Mouse (Mus musculus) c-Kit-positive CD71-positive TER-119-positive erythroid progenitor cells, embryonic 14.5 days (primary cell): Measurements from ENCODE around the gene Mrc1.
"Not testable (repeated sequence)": the region's sequence is repeated elsewhere in the genome, so short reads cannot be mapped to it uniquely, and the experiment has no call there.

Experiments used
- DNase-seq: peaks from one replicate; pipeline ENCODE4 v3.0.0-alpha.2; 2013; ENCODE audit warnings: low spot score

Mrc1 gene

DNA sequence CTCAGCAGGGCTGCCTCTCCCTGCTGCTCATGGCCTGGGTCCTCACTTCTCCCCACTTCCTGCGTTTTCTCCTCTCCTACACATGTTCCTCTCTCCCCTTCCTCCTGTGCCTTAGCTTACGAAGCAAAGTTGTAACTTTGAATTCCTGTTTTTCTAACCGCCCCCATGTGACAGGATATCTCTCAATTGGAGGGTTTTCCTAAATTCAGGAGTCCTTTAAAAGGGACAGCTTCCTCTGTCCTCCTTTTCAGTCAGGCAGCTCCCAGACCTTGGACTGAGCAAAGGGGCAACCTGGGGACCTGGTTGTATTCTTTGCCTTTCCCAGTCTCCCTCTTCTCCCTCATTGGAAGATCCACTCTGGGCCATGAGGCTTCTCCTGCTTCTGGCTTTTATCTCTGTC is at the start of gene Mrc1:
Gene Mrc1 (plus strand): TSS at position 244 of the 400 bp plus-strand sequence.
- no peak for DNase-seq

DNA sequence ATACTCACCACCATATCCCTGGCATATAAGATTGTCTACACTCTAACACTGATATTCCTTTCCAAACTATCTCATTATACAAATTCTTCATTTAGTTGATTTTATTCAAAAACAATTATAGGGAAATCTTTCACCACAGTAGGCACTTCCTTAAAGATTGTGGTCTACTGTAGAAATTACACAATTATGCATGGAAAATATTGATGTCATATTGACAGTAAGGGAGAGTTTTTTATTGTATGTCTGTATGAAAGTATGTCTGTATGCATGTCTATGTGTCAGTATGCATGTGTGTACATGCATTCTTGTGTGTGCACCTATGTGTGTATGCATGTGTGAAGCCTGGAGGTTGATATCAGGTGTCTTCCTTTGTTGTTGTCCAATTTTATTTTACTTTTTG is 44.8 kb upstream of the Mrc1 start:
- no peak for DNase-seq

DNA sequence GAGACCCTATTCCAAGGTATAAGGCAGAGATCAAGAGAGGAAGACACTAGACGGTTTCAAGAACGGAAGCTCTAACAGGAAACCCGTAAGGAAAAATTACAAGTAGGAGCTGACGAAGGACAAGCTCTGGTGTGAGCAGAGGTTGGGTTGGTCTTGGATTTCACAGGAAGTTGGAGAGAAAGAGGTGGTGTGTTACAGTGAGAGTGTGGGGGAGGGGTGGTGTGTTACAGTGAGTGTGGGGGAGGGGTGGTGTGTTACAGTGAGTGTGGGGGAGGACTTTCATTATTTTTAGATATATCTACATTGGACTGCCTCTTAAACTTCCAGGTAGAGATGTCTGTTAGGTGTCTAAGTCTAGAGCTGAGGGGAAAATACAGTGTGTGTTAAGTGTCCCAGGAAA is 38.5 kb upstream of the Mrc1 start:
- no peak for DNase-seq

DNA sequence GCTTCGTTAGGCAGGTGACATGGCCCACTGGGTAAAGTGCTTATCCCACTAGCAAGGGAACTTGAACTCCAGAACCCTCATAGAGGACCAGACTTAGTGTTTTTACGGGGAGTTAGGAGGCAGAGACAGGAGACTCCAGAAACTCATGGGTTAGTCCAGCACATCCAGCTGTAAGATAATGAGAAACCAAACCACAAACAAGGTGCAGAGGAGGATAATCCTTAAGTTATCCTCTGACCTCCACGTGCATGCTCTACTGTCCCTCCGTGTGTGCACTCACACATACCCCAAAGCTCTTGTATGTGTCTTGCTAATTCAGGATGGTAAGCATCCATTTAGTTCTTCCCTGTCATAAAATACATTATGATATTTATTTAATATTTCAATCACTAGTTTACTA is 37.6 kb upstream of the Mrc1 start:
- no peak for DNase-seq

DNA sequence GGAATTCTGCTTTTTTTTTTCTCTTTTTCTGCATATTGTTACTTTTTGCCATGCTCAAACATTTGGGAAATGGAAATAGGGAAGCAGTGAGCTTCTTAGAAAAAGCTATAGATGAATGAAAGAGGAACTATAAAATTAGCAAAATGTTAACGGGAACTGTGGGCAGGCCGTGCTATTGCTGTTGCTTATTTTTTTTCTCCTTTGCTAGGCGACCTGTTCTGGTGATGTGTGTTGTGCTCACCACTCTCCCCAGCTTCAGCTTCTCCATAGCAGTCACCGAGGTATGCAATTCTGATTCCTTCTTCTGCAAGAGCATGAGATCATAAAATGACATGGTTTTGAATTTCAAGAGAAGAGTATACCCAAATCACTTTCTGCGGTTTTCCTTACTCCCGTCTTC is 37.1 kb upstream of the Mrc1 start:
- DNase-seq, result no peak

DNA sequence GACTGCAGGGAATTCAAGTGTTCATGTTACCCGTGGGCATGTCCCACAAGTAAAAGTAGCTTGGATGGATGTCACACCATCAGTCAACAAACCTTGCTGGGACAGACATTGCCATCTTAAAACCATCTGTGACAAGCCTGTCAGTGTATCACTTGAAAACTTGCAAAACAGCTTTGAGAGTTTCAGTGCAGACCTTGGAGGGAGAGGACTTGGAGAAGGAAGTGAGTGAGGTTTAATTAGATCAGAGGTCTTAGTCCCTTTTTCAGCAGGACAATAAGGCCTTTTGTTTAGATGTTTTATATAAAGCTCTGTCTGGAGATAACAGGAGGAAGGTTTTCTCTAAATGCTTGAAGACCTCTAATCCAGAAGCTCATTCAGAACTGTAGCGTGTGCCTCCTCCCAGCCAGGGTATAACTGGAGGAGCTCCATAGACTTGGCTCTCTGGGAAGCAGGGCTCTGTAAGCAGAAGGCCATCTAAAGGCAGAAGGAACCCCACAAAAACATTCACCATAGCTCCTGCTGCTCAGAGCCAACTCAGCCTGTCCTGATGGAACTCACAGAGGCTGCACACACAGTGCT is 30.8 kb upstream of the Mrc1 start:
- DNase-seq, result not testable (repeated sequence)

DNA sequence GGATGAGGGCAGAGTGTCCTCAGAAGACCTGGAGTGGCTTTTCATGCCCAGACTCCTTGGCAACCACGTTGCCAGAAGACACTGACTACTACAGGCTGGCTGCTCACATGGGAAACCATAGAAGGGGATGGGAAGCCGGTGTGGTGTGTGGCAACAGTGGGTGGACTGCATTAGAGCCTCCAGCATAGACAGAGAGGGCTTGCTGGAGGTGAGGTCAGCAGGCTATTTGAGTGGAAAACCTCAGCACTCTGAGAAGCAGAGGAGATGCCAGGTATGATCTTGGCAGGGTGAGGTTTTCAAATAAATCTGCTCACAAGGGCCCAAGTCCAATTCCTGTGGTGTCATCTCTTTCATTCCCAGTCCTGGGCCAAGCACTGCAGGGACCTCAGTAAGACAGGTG is 29.6 kb upstream of the Mrc1 start:
- DNase-seq, result no peak

DNA sequence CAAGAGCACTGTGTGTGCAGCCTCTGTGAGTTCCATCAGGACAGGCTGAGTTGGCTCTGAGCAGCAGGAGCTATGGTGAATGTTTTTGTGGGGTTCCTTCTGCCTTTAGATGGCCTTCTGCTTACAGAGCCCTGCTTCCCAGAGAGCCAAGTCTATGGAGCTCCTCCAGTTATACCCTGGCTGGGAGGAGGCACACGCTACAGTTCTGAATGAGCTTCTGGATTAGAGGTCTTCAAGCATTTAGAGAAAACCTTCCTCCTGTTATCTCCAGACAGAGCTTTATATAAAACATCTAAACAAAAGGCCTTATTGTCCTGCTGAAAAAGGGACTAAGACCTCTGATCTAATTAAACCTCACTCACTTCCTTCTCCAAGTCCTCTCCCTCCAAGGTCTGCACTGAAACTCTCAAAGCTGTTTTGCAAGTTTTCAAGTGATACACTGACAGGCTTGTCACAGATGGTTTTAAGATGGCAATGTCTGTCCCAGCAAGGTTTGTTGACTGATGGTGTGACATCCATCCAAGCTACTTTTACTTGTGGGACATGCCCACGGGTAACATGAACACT is 28.2 kb upstream of the Mrc1 start:
- not testable (repeated sequence) for DNase-seq

DNA sequence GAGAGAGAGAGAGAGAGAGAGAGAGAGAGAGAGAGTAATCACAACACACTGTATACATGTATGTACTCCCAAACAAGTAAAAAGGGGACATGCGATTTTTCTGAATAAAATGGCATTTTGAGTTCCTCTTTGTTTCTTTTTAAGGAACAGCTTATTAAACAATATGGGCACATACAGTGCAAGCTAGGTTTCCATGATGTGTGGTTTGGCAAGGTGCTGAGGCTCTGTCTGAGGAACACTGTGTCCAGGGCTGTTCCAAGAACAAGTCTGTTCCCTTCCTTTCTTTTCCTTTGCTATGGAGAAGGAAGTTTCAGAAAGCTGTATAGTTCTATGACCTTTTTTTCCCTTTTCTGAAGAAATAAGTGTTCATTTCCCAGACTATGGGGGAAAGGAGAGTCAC is 24.9 kb upstream of the Mrc1 start:
- no peak for DNase-seq

DNA sequence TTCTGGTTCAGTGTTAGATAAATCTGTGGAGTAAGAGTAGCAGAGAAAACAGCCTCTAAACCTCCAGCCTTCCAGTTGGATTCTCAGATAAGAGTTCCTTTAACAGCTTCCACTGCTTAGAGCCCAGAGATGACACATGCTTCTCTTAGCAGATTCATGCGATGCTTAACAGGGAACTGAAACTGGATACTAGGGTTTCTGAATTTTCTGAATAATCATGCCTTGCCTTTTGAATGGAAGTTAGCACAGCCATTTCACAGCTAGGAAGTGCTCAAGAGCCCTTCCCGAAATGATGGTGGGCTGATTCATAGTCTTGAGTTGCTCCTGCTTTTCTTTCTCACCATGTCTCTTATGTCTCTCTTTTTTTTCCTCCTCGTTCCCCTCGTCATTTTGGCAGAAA is 22.4 kb upstream of the Mrc1 start:
- DNase-seq, result no peak

DNA sequence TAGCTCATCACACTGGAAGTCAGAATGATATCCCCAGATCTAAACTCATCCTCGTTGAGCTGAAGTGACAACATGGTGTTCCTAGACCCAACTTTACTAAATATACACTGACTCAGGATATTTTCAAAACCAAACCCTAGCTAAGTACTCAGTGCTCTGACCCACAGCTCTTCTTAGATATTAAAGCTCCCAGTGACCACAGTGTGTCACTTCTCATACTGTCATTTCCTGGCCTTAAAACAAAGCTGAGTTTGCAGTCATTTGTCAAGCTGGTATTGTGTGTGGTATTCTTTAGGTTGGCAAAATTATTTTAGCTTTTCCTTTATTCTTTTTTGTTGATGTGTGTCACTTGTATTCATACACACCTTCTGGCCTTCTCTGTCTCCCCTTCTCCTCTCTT is 18.5 kb upstream of the Mrc1 start:
- DNase-seq, result no peak

DNA sequence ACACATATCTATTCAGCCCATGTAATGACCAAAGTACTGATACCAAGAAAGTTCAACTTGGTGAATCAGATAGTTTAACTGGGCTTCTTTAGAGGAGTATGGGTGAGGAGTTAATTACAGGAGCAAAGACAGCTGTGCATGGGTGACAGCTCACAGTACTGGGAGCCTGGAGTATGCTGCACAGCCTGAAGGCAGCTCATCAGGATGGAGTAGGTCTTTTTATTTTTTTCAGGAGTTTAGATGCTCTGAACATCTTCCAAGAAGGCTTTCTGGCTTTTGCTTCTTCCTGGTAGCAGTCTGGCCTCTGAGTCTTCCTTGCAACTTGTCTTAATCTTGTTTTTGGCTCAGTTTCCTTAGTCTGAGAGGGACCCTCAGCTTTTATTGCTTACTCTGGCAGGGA is 17.6 kb upstream of the Mrc1 start:
- DNase-seq, result no peak

DNA sequence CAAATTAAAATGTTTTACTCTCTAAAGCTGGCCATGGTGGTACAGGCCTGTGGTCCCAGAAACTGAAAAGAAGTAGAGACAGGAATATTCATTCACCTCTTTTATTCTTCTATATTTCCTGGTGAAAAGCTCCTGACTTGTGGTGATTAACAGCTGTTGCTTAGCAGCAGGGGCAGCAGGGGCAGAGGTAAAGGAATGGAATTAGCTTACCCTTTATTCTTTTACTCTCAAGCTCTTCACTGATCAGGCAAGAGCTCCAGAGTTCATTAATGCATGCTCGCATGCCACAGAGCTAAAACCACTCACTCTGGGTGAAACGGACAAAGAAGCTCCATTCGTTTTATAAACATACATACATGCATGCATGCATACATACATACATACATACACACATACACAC is 14.4 kb upstream of the Mrc1 start:
- DNase-seq, result no peak

DNA sequence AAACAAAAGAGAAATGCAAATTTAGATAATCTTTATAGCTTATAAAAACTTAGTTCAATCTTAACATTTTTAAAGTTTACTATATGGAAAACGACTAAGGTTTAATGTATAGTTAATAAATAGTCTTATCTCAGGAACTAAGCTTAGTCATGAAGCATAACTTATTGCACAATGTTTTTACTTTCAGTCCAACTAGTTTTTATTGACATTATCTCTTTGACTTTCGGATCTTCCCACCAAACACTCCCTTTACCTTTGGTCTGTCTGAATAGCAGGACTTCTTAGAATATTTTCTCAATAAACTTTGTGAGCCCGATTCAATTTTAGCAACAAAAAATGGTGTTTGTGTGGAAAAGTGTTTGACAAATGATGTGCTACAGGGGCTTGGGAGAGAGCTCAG is 12.5 kb upstream of the Mrc1 start:
- DNase-seq, result no peak

DNA sequence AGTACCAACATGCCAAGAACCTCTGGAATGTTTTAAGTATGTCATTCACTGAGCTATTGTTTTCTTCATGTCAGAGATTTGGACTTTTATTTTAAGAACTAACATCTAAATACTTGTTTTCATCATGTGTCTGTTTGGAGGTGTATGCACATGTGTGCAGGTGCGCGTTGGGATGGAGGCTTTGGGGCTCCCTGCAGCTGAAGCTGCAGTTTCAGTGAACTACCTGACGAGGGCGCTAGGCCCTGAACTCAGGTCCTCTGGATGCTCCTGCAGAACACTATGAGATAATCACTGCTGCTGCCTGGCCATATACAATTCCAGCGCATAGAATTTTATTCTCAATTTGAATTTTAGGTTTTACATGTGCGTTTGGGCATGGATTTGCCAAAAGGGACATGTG is 11.1 kb upstream of the Mrc1 start:
- DNase-seq, result no peak

DNA sequence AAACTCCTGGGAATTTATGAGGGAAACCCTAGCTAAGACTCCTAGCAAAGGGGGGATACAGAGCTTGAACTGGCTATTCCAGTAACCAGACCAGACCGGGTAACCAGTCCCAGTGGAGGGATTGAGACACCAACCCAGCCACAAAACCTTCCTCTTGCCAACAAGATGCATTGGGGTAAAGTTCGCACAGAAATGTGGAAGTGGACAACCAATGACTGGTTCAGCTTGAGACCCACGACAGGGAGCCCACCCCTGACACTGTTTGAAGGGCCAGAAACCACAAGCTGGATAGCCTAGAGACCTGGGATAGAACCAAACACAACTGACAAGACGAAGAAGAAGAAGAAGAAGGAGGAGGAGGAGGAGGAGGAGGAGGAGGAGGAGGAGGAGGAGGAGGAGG is 4.8 kb upstream of the Mrc1 start:
- no peak for DNase-seq

DNA sequence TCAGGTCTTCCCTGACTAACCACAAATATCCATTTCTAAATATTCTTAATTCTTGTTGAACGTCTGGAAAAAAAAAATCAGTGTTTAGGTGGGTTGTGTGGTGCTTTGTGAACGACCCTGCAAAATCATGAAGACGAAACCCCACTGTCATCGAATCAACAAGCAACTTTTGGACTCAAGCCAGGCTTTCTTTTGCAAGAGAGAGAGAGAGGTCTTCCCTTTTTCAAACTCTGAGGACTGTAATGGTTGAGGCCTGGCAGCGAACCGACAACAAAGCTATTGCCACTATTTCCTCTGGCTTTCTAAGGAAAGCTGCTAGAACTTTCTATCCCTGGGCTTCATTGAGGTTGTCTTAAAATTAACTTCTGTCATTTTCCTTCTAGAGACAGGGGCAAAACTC is 697 bp upstream of the Mrc1 start:
- no peak for DNase-seq

DNA sequence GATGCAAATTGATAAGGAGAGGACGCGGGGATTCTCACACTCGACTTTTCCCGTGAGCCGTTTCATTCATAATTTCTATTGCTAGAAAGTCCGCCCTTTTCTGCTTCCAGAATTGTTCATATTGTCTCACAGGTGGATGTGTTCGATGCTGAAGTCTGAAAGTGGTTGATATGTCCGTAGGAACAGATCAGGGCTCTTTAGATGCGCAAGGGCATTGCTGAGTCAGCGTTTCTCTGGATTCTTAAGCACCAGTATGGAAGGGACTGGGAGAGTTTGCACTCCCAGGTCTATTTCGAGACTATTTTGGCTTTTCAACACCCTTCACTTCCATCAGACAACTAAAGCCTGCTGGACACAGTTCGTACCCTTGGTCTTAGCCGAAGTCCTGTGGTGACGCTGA is 787 bp downstream of the Mrc1 start:
- no peak for DNase-seq

DNA sequence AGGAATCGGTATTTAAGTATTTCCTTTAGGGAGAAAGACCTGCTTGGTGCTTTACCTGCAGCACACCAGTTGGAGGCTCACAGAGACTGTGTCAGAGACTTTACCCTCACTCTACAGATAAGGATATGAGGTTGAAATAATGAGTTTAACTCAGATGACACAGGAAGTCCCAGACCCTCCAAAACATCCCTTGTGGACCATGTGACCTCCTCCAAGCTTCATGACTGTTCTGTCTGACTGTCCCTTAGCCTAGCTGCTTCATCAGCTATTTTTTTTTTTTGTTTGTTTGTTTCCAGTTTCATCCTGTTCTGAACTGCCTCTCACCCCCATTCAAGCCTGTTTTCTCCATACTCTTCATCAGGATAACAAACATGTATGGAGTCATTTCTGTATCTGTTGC is 3.7 kb downstream of the Mrc1 start:
- DNase-seq, result no peak

DNA sequence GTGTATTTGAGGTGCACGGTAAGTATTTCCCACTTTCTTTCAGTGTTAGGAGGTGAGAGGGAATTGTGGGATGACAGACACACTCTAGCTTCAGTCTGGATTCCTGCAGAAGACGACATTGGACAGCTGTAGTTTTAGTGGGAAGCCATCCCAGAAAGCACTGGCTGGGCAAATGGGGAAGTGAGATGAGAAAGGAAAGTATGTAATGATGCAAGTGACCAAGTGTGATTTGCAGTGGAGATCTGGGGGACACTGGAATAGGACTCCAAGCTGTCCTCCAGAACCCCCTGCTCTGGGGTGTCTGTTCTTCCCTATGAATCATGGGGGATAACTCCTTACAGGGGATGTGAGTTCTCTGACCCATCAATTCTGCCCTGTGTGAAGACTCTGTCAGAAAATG is 4.8 kb downstream of the Mrc1 start:
- no peak for DNase-seq

DNA sequence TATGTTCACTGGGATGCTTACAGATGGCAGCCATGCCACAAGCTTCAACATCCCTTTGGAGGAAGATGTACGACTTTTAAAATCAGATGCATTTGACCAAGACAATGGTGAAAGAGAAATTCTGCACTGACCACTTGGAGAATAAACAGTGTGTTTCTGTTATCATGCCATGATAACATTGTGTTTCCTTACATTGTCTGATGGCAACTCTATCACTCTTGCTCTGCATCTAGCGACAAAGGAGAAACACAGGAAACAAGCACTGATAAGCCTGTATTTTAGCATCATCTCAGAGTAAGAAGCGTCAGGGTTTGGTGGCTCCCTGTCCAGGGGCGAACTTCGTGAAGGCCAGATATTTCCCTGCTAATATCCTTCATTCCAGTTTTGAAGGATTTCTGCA is 6.1 kb downstream of the Mrc1 start:
- no peak for DNase-seq

DNA sequence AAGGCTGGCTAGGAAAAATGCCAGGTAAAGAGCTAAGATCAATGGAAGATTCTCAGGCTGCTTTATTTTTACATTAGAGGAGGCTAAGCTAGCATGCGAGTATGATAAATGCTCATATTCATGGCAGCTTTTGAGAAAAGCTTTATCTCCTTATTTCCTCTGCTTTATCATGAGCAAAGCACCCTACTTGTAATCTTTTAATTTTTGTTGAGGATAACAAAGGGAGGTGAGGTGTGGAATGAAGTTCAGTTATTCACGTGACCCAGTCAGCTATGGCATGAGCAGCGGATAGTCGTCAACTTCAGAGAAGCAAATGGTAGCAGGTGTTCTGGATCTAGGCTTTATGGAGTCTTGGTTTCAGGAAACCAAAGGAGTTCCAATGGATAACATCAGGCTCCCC is 7.7 kb downstream of the Mrc1 start:
- DNase-seq, result no peak

DNA sequence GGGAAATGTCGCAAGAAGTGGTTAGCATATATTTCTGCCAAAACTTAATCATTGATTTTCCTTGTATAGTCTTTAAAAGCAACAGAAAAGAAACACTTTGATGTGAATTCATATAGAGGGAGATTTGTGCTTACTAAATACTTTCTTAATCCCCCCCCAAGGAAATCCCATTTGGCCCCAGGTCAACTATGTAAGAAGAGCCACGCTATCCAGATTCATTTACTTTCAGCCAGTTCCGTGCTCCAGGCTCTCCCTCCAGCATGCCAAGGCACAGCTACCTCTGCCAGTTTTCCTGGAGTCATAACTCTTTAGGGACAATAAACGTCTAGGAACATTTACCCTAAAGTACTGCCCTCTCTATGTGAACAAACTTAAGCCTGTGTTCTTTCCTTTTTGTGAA is 8.5 kb downstream of the Mrc1 start:
- no peak for DNase-seq

DNA sequence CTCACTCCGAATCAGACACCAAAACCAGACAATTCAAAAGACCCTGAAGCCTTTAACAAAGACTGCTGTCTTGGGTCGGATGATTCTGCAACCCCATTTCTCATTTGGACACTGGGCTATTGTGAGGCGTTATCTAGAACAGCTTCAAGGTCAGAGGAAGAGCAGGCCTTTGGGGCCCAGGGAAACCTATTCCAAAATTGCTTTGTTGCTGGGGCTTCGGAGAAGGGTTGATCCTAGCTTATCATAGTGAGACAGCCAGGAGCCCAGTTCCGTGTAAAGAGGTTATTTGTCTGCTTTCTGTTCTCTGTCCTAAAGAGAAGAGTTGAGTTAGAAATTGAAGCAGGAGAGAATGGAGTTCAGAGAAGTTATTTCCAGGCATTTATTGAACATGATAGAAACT is 10.0 kb downstream of the Mrc1 start:
- no peak for DNase-seq

DNA sequence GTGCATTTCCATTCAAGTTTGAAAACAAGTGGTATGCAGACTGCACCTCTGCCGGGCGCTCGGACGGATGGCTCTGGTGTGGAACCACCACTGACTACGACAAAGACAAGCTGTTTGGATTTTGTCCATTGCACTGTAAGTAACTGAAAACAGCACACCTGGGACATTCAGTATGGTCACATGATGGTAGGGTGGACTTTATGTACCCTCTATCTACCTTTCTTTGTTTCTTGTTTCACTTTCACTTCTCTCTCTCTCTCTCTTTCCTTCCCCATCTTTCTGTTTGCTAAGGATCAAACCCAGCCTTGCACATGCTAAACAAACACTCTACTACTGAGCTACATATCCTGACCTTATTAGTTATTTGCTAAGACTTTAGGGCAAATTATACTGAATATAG is 15.0 kb downstream of the Mrc1 start:
- DNase-seq, result no peak
